Mouse (Mus musculus): Measurements from ENCODE around the gene Fam198b.
A peak's percentile ranks its signal among the peaks of the same experiment; 100 is the strongest.

DNA sequence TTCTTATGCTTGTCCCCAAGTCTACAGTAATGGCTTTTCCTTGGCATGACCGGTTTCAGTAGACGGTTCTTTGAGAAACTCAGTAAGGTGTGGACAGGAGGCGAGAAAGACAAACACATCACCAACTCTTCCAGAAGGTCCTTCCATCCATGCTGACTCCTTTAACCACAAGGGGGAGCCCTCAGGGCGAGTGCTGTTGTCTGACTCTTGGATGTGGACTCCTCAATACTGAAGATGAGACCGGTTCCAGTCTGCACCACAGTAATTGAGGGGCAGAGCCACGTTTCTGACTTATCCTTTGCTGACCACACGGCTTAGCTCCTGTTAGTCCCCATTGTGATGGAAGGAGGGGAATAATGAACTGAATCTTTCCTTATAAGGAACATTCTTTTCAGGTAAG lies 1.2 kb upstream of the Fam198b start:
- peak; percentile 88 to 96 (median 90) for TF ChIP-seq CTCF (IDR thresholded peaks at IDR 0.05 in 2 of 3, conservative IDR thresholded peaks at IDR 0.05 in 1 of 3; ENCODE audit: control insufficient read depth in 1 of 3, insufficient read depth in 1 of 3, low read depth in 2 of 3, low read length in 3 of 3, poor library complexity in 1 of 3, severe bottlenecking in 1 of 3)
- TF ChIP-seq MAZ (IDR thresholded peaks at IDR 0.05; ENCODE audit: low read depth, low read length), result no peak

Measured in MEL (cell line).